Mouse (Mus musculus) lung, adult 2 months (tissue): ENCODE measurements at regions not wholly inside any gene's neighbourhood (a gene's known extent, or its start where the extent isn't known, plus 50 kb on each side); places are given as distances from the start of the nearest gene placed in this dataset.
A peak's percentile ranks its signal among the peaks of the same experiment; 100 is the strongest.

Experiments used
- CTCF ChIP-seq: fragments of 200-500 bp; IDR thresholded peaks from 2 replicates; pipeline ENCODE4 v1.5.1; 2011; ENCODE audit warnings: mild to moderate bottlenecking, low read length, control low read depth; ENCODE audit not compliant: insufficient read depth
- POLR2A ChIP-seq: fragments of 200-500 bp; IDR thresholded peaks from 2 replicates; pipeline ENCODE4 v1.6.1; 2011; ENCODE audit warnings: low read depth, mild to moderate bottlenecking, control low read depth, low read length, borderline replicate concordance; ENCODE audit errors: extremely low read depth

DNA sequence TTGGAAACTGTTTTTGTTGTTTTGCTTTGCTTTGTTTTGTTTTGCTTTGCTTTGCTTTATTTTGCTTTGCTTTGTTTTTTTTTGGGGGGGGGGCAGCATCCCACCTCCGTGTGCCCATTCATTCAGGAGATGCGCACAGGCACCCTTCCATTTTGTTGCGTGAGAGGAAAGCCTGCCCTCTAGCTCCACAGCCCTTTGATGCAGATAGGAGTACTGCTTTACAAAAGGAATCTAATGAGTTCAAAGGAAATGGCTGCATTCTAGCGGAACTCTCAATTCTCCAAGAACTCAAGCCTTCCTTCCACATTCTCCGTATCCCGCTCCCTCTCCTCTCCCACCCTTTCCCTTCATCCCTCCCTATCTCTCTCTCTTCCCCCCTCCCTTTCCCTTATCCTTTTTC lies 89.8 kb upstream of the Cadm1 start:
- peak; percentile 20; the same call in 1 of the 2 replicates for TF ChIP-seq CTCF
- no peak for TF ChIP-seq POLR2A
